Mouse (Mus musculus) cerebellum, postnatal 10 days (tissue): ENCODE results near the gene Kif12.

Experiments
- DNase-seq, 2 experiments: peaks; one replicate each; pipeline ENCODE4 v3.0.0; 2021; ENCODE audit warnings: mixed read lengths in 2 of 2

Gene Kif12

DNA sequence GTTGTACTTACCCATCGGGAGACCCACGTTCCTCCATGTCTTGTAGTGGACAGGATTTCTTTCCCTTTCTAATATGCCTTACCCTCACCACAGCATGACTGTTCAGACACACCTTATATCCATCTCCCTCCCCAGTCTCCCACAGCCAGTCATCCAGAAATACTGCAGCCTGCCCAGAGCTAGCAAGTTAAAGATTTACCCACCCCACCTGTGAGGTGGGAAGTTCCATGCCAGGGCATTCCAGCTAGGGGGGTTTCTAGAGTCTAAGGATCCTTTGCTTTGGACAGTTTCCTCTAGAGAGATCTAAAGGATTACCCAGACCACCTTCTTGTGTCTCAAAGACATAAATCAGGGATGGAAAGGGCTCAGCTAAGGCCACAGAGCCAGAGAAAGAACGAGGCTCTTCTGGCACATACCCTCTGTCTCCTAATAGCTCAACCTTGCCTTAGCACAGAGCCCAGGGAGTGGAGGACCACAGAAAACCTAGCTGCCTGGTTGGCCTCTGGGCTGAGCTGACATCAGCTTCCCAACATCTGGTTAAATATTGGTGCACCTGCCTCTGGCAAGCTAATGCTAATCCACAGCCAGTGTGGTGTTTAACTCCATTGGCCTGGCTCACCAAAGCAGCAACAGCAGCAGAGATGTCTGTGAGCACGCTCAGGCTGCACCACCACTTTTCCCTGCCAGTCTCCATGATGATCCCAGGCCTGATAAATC, at the start of gene Kif12:
TSS of gene Kif12 (minus strand) at position 163 of the 717 bp plus-strand sequence.
- no peak for DNase-seq

DNA sequence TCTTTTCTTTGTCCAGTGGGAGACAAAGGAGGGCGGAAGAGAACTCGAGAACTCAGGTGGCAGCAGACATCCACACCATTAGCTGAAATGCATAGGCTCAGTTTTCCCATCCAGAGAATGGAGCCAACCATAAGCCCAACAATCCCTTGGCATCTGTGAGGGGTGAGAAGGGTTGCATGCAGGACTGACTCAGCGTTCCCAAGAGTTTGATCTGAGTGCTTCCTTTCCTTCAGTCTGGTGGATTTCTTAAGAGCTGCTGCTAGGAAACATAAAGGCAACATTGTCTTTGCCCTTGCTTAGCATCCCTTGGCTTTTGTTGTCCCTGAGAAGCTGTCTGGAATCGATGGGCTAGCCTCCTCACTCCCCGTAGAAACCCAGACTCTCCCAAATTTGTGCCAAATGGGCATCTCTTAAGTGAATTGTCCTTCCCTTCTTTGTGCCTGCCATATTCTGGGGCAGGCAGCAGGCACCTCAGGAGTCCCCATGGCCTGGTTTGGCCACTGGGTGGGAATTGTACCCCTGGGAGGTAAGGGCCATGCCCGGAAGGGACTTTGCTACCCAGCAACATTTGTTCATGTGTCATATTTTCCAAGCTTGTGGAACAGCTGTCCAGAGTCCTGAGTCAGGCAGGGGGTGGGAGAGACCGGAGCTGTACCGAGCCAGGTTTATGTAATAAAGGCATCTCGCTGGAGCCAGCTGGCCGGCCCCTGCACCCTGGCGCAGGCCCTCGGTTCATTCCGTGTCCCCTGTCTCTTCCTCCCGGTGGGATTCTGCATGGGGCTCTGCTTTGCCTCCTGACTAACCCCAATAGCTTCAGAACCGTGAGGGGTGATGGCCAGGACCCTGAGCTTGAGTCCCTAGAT, 49.4 kb upstream of the Kif12 start:
- DNase-seq, result peak in 1 of 2 experiments; percentile 55

DNA sequence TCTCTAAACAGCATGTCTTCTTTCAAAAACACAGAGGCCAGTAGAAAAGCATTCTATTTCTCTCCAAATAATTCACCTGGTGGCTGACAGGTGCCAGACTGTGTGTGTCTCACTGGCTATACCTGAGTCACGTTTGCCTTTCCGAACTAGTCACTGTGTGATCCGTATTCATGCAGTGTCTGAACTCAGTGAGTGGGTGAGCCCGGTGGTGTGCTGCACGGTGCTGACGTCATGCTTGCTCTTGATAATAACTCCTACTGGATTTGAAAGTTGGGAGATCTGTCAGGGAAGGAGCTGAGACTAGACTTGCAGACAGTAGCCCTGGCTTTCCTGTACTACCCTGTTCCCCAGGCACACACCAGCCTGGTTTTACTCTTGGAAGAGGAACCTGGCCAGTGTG, 47.7 kb upstream of the Kif12 start:
- no peak for DNase-seq

DNA sequence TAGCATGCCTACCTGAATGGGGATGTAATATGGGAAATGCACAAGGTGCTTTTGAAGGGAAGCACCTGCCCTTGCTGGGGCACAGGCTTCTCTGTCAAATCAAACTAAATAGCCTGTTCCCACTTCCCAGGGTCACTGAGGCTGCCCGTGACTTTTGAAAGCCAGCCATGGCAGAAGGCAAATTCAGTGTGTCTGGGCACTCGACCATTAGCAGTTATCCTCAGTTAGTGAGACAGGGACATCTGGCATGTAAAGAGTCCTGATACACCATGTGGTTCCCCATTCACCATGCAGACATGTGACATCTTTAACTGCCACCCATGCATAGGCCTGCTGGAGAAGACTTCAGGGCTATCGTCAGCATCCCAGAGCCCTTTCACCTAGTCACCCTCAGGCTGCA, 47.1 kb upstream of the Kif12 start:
- peak; percentile 74 to 81 for DNase-seq

DNA sequence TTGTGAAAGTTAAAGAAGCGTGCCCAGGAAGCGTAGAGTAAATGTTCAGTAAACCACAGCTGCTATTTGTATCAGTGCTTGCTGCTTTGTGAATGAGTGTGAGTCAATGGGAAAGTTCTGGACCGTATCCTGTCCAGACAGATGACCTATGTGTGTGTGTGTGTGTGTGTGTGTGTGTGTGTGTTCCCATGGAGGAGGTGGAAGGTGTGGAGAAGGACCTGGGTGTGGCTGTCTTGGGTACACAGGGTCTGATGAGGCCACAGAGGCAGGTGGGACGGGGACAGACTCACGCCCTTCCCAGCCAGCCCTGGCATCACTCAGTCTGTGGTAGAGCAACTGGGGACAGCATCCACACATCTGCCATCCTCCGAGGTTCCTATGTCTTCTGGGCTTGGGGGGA, 45.6 kb upstream of the Kif12 start:
- DNase-seq, result no peak

DNA sequence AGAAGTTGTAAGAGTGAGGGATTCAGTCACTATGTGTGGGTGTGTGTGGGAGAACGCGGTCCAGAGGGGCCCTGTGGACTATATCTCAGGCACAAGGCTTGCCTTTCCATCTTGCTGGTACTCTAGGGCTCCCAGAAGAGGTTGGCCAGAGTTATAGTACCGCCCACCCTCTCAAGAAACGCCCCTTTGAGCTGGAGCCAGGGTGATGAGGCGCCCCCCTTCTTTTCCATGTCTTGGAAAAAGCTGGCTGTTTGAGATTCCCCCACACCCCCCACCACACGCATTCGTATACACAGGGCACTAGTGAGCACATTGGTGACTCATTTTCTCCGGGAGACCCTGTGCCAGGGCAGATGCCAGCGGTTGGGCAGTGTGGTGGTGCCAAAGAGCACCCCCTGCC, 44.6 kb upstream of the Kif12 start:
- peak; percentile 39 to 40 for DNase-seq

DNA sequence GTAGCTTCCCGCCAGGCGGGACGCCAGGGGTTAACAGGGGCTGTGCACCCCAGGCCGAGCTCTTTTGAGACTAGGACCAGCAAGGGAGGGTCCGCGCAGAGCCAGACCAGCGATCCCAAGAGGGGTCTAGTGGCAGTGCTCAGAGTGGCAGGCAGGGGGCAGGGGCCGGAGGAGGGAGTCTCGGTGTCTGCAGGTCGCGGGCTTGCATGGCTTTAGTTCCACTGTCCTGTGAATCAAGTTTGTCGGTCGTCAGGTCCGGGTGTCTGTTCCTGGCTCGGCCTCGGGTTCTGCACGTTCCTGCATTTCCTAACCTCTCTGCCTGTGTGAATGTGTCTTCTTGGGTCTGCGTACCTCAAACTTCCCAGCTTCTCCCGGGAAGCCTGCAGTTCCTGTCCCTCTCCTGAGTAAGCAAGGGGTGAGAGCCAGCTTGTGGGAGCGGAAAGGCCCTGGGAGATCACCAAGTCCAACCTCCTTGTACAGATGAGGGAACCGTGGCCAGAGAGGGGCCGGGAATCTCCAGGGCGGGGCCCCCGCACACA, 44.1 kb upstream of the Kif12 start:
- peak; percentile 75 to 76 for DNase-seq

DNA sequence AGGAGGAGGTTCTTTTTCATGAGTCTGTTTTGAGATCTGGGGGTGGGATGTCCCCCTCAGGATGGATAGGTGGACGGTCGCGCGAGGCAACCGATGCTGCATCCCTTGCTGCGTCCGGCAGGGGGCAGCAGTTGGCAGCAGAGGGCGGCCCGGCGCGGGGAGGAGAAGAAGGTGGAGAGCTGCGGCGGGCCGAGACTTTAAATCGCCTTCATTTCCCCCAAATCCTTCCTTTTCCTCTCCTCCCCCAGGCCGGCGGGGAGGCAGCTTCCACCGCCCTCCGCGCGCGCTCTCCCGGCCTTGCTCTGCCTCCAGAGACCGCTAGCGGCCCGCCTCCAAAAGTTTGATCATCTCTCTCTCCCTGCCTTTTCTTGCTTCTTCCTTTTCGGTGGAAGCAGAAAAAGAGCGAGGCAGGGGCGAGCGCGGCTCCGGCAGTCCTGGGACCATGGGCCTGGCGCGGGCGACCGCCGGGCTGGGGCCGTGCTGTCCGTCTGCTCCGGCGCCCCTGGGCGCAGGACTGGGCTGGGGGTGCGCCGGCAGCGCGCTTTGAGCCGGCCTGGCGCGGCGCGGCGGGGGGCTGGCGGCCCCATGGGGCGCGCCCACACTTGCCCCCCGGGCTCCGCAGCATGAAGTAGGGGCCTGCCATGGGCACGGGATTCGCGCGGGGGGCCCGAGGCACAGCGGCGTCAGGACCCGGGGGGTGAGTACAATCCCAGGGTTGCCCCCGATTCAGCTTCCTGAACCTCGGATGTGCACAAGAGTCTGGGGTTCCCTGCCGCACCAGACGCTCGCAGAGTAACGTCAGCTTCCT, 43.5 kb upstream of the Kif12 start:
- peak; percentile 93 to 94 for DNase-seq

DNA sequence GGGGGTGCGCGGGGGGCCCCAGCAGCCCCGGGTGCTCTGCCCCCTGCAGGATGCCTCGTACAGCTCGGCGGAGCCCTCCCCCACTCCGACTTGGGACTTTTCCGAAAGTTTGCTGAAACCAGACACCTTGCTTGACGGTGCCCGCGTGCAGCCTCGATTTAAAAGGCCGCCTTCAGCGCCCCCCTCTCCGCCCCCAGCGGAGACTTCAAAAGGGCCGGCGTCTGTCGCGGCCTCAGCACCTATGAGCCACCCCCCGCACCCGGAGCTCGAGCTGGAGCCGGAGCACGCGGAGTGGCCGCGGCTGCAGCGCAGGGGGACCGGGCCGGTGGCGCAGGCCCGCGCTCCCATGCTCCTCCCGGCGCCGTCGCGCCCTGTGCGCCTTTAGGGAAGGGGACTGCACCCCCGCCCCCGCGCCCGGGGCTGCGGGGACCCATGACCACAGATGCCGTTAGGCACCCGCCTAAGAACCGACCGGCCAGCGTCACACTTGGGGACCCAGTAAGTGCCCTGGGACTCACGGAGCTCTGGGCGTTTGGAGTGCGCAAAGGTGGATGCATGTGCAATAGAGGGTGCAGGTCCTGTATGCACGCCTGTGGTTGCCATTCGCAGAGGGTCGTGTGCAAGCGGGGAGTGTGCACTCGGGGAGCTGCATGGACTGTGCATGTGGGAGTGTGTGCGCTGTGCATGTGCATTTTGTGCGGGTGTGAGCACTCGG, 42.1 kb upstream of the Kif12 start, which contains the start of gene Col27a1:
TSS of gene Col27a1 (plus strand) at position 98 of the 715 bp plus-strand sequence.
- DNase-seq, result peak; percentile 20 to 30

DNA sequence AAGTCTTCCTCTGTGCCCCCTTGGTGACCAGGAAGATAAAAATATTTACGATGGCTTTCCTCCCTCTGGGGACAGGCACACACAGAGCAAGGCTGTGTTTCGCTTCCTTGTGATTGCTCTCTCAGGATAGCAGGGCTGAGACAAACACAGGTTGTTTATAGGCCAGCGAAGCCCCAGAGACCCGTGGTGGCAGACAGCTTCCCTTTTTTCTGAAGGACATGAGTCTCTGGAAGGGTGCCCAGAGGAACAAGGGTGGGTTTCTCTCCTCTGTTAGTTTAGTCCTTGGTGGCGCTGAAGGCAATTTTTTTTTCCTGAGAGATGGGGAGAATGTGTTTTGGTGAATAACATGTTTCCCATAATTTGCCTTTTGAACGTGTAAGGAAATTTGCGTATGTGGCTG, 33.7 kb upstream of the Kif12 start:
- peak in 1 of 2 experiments; percentile 56 for DNase-seq

DNA sequence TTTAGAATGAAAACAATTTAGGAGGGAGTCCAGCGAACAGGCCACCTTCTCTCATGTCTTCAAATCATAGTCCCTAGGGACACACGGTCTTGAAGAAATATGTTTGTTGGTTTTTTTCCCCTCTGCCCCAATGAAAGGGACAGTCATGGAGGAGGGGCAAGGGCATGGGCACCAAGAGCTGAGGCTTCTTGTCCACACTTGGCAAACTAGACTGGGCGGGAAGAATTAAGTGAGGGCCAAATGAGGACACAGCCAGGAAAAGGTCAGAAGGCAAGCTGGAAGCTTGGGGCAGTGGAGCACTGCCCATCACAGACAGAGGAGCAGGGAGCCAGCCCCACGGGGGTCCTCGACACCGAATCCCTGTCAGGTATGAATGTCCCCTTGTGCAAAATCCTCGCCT, 31.9 kb upstream of the Kif12 start:
- no peak for DNase-seq

DNA sequence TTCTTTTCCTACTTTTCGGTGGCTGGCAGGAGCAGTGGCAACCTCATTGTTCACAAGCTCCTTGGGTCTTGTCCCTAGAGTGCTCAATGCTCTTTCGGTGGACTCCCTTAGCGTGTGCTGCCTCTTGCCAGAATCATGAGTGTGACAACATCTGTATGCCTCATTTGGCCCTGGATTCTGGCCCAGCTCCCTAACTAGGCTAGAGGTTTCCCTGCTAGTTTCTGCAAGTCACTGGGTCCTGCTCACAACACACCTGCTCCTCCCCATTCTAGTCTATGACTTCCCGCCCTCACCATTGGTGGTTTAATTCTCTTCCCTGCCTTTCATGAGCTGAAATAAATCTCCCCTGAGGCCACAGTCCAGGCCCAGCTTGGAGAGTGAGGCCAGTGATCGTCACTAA, 27.4 kb upstream of the Kif12 start:
- DNase-seq, result no peak

DNA sequence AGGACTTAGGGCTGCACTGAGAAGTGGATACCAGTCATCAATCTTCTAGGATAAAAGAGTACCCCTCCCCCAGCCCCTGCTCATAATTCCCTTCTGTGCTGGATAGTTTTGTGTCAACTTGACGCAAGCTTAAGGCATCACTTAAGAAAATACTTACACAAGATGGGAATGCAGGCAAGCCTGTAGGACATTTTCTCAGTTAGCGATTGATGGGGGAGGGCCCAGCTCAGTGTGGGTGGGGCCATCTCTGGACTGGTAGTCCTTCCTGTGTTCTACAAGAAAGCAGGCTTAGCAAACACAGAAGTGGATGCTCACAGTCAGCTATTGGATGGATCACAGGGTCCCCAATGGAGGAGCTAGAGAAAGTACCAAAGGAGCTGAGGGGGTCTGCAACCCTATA, 22.4 kb upstream of the Kif12 start:
- DNase-seq, result no peak

DNA sequence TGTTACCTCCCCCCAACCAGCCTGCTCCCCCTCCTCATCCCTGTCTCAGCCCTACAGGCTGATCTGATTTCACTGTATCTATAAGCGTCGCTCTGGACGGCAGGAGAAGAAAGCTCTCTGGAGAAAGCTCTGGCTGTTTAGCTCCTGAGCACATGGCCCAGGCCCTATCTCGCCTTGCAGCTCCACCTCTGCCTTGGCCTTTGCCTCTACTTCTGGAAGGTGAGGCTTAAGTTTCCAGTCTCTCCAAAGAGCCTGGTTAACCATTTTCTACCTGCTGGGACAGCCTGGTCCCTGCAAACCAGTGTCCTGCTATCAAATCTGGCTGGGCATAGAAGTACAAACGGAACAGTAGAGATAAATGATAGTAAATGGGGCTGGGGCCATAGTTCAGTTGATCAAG, 19.7 kb upstream of the Kif12 start:
- no peak for DNase-seq

DNA sequence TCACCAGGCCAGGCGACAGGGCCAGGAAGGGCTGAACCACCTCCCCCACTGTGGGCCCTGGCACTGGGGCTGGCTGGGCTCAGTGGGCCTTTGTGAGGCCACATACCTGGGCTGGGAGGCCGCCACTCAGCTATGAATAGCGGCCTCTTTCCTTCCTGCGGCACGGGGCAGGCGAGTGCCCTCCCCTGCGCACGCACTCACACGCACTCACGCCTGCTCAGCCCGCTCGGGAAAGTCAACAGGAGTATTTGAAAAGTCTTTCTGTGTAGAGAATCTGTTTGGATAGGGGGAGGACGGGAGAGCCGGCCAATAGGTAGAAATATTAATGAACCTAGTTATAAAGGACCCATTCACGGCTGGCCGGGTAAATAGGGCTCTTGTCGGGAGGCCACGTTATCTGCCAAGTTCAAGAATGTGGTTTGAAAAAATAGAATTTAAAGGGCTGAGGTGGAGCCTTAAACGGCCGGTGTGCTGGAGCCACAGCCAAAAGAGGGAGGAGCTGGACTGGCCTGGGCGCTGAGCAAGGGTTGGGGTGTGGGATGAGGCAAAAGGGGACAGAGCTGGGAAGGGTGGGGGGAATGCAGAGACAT, 14.4 kb upstream of the Kif12 start:
- DNase-seq, result peak in 1 of 2 experiments; percentile 25

DNA sequence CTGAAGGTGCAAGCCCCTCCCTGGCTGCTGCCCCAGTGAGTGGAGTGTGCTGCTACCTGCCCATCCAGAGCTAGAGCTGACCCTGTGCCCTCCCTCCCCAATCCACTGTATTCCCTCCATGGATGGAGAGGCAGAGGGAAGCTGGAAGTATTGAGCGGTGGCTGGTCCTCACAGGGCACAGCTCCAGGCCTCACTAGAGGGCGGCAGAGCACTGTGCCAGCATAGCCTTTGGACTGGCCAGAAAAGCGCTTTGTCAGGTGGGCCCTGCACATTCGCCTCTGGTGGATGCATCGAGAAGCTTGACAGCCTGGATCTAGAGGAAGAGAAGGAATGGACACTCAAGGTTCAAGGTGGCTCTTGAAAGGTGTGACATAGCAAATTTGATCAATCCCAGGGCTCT, 9.6 kb upstream of the Kif12 start:
- DNase-seq, result peak; percentile 90 to 91

DNA sequence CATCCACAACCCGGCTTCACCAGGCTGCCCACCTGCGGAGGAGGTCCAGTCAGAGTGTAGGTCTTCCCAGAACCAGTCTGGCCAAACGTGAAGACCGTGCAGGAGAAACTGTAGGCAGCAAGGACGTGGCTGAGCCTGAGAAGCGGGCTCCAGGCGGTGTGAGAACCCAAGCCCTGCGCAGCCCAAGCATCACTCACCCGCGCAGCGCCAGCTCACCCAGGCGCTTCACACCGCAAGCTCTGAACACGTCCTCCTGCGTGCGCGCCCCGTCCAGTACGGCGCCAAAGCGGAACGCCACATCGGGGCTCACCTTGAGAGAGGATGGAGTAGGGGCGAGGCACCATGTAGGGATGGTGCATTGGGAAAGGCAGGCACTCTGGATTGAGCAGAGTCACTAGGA, 809 bp downstream of the Kif12 start:
- DNase-seq, result no peak

DNA sequence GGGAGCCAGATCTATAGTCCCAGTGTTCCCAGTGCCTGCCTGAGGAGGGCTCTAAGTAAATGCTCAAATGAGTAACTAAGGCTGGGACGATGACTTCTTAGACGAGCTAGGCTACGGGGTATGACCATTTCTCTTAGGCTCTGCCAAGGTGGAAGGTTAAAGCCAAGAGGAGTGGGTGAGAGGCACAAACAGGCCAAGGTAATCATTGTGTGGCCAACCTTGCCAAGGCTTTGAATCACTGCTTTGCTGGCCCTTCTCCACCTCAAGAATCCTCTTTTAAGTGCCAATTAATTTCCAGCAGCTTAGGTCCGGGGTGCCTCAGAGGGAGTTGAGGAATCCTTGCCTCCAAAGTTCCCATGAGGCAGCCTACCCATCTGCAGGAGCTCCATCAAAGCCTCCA, 1.9 kb downstream of the Kif12 start:
- DNase-seq, result no peak

DNA sequence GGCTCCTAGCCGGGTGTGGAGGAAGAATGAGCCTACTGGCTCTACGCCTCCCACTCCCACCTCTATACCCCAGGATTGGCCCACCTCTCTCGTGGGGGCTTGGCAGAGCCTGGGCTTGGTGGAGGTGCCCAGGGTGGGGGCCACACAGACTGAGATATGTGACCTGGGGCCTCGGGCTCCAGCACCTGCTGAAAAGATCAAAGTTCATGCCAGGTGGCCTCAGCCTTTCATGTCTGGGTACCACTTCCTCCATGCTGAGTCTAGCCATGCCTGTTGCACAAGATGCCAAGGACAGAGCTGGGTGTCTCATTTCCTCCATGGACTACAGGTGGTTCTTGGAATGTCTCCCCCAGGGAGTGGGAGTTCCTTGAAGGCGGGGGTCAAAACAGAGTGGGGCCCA, 5.6 kb downstream of the Kif12 start:
- DNase-seq, result no peak

DNA sequence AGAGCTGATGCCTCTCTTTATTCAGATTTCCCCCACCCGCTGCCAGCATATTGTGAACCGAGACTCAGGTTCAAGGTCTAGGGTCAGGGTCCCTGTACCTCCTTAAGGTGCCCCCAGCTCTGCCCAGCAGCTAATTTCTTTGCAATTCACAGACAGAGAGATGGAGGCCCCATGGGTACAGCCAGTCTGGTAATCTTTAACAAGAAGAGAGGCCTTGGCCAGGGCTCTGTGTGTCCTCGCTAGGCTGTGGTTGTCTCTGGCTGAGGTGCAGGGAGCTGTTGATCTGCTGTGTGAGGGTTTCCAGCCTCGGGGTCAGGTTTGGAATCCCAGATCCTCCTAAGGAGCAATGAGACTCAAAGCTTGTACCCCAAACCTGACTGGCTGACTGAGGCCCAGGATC, 6.3 kb downstream of the Kif12 start:
- DNase-seq, result no peak

DNA sequence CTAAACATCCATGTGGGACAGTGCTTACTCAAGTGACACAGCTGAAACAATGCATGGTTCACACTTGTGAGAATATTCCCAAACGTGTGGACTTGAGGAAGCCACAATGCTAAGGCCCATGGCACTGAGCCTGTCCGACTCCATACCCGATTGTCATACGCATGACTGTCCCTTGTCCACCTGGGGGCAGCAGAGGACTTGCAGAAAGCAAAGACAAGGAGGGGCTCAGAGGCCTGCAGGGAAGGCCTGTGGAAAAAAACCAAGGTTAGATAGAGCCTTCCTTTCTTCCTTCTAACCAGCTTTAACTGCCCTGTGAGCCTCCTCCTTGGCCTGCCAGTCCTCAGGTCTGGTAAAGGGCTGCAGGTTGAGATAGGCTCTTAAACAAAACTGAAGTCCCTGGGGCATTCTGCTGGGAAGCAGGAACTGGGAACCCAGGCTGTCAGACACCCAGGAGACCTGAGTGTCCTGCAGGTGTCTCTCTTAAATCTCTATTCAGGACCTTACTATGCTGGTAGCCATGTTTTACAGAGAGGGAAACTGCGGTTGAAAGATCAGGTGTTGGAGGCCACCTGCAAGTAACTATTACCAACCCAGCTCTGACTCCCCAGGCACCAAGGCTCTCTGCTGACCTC, 12.9 kb downstream of the Kif12 start:
- DNase-seq, result peak; percentile 96 to 97
